Mouse (Mus musculus): ENCODE measurements around the gene Gsta2. TPM values are rescaled to one million over a fixed set of nuclear protein-coding genes. Genes with fewer than 3 reads are reported as not detected.
"Not testable (repeated sequence)": the region's sequence is repeated elsewhere in the genome, so short reads cannot be mapped to it uniquely, and the experiment has no call there.

Gsta2 gene
- polyA plus RNA-seq, 1 experiment from 2014 or later = not detected

- Histone ChIP-seq H3K4me2 (peak within 1 kb of the TSS; percentile 68), H3K9me3 (no peaks in the 10 kb centered on the region), H3K36me3 (no peaks in the 10 kb centered on the region), H3K27me3 (peaks cover 16% of the 10 kb centered on the region), H3K4me3 (replicated peaks) (peak within 1 kb of the TSS; percentile 36), H3K27ac (no peak within 1 kb of the TSS), H3K9ac (replicated peaks) (peak within 1 kb of the TSS; percentile 50), H3K4me1 (replicated peaks) (peaks cover 10% of the 10 kb centered on the region)
- ATAC-seq (ENCODE audit: insufficient number of reproducible peaks, insufficient read depth, low FRiP score, low TSS enrichment, low read depth) = peak; percentile 83; the same call in 1 of the 2 replicates
- 5% methylated on average over 23 of the region's 23 CpGs for WGBS
Measured at GRCm38 (mm10) chr9:78378113-78378785, 22.7 kb upstream of the Gsta2 start, which contains the start of gene Ooep. TSS of gene Ooep (minus strand) at chr9:78378725.

GRCm38 (mm10) chr9:78377546-78377945 lies 22.0 kb upstream of the Gsta2 start:
- H3K36me3 ChIP-seq = no peaks in the 10 kb centered on the region
- peaks cover 16% of the 10 kb centered on the region for H3K27me3 ChIP-seq
- 30% methylated on average over 8 of the region's 8 CpGs for WGBS
- ATAC-seq (ENCODE audit: insufficient number of reproducible peaks, insufficient read depth, low FRiP score, low TSS enrichment, low read depth) = no peak
- peaks cover 10% of the 10 kb centered on the region for H3K4me1 ChIP-seq (replicated peaks)
- peak overlapping the region; percentile 50; the same call in 1 of the 2 replicates for H3K9ac ChIP-seq (replicated peaks)
- no peaks in the 10 kb centered on the region for H3K9me3 ChIP-seq
- H3K4me2 ChIP-seq = peak overlapping the region; percentile 68
- H3K27ac ChIP-seq = no peak overlapping the region
- H3K4me3 ChIP-seq (replicated peaks) = peak overlapping the region; percentile 36

DNA sequence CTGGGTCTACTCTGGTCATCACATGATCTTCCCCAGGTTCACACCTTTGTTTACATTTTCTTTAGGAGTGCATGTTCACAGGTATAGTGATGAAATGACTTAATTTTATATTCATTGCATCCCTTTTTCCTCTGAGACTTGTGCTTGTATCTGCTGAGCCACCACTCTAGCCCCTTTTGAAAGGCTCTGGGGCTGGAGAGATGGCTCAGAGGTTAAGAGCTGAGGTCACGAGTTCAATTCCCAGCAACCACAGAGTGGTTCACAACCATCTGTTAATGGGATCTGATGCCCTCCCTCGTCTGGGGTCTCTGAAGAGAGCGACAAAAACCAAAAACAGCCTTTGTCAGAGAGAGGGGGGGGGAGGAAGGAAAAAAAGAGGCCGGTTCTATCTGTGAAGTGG lies 19.9 kb upstream of the Gsta2 start:
- ATAC-seq (ENCODE audit: insufficient number of reproducible peaks, insufficient read depth, low FRiP score, low TSS enrichment, low read depth) = no peak
- Histone ChIP-seq H3K4me2 (no peak overlapping the region), H3K4me1 (replicated peaks) (peaks cover 10% of the 10 kb centered on the region), H3K27ac (no peak overlapping the region), H3K9ac (replicated peaks) (no peak overlapping the region), H3K4me3 (replicated peaks) (no peak overlapping the region), H3K27me3 (peaks cover 16% of the 10 kb centered on the region), H3K36me3 (no peaks in the 10 kb centered on the region), H3K9me3 (no peaks in the 10 kb centered on the region)
- 55% methylated on average over 4 of the region's 4 CpGs for WGBS

DNA sequence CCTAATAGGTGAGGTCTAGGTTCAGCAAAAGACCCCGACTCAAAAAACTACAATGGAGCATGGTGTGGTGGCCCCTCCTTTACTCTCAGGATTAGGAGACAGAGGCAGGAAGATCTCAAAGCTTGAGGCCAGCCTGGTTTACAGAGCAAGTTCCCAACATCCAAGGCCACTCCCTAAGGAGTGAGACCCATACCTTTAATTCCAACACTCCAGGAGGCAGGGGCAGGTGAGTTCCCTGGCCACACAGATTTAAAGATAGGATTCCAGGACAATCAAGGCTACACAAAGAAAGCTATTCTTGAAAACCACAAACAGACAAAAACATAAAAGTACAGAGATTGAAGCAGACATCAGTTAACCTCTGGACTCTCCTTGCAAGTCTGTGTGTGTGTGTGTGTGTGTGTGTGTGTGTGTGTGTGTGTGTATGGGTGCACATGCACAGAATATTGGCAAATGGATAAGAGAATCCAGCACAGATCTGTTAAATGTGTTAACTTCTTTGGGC lies 19.3 kb upstream of the Gsta2 start:
- Histone ChIP-seq H3K4me2 (no peak overlapping the region), H3K36me3 (no peaks in the 10 kb centered on the region), H3K9ac (replicated peaks) (no peak overlapping the region), H3K4me3 (replicated peaks) (no peak overlapping the region), H3K9me3 (no peaks in the 10 kb centered on the region), H3K27me3 (peaks cover 12% of the 10 kb centered on the region), H3K27ac (no peak overlapping the region), H3K4me1 (replicated peaks) (peaks cover 10% of the 10 kb centered on the region)
- ATAC-seq (ENCODE audit: insufficient number of reproducible peaks, insufficient read depth, low FRiP score, low TSS enrichment, low read depth) = no peak
- 76% methylated on average over 1 of the region's 1 CpGs for WGBS

GRCm38 (mm10) chr9:78374397-78374796 lies 18.8 kb upstream of the Gsta2 start:
- WGBS = 45% methylated on average over 5 of the region's 5 CpGs
- no peak for ATAC-seq (ENCODE audit: insufficient number of reproducible peaks, insufficient read depth, low FRiP score, low TSS enrichment, low read depth)
- Histone ChIP-seq H3K4me2 (no peak overlapping the region), H3K9me3 (no peaks in the 10 kb centered on the region), H3K27ac (no peak overlapping the region), H3K27me3 (peaks cover 11% of the 10 kb centered on the region), H3K4me1 (replicated peaks) (peaks cover 10% of the 10 kb centered on the region), H3K36me3 (no peaks in the 10 kb centered on the region), H3K9ac (replicated peaks) (no peak overlapping the region), H3K4me3 (replicated peaks) (no peak overlapping the region)

DNA sequence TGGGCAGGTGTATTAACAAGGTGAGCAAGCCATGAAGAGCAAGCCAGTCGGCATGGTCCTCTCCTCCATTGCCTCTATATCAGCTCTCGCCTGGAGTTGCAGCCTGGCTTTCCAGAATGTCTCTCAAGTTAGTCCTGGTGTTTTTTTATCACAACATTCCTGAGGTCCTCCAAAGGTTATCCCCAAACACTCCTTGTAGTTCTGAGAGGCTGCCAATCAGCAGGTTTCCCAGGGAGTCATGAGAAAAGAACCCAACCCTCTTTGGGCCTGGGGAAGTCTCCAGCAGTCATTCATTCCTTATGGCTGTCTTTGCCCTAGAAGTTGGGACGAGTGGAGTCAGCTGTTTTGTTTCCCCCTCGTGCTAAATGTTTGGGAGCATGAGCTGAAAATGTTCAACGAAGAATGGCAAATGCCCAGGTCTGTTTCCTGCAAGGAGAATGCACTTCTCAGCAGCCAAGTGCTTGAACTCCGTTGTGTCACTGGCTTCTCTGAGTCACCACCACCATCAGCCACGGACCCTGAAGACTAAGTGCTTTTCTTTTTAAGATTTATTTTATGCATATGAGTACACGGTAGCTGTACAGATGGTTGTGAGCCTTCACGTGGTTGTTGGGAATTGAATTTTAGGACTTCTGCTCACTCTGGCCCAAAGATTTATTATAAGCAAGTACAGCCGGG lies 17.4 kb upstream of the Gsta2 start:
- no peak for ATAC-seq (ENCODE audit: insufficient number of reproducible peaks, insufficient read depth, low FRiP score, low TSS enrichment, low read depth)
- H3K4me1 ChIP-seq (replicated peaks) = peaks cover 2% of the 10 kb centered on the region
- 82% methylated on average over 10 of the region's 10 CpGs for WGBS

GRCm38 (mm10) chr9:78371441-78371840 lies 15.9 kb upstream of the Gsta2 start:
- Histone ChIP-seq H3K9ac (replicated peaks) (no peak overlapping the region), H3K4me3 (replicated peaks) (no peak overlapping the region), H3K9me3 (no peaks in the 10 kb centered on the region), H3K27ac (no peak overlapping the region), H3K4me2 (no peak overlapping the region), H3K4me1 (replicated peaks) (no peaks in the 10 kb centered on the region), H3K27me3 (no peaks in the 10 kb centered on the region), H3K36me3 (no peaks in the 10 kb centered on the region)
- no peak for ATAC-seq (ENCODE audit: insufficient number of reproducible peaks, insufficient read depth, low FRiP score, low TSS enrichment, low read depth)
- WGBS = 93% methylated on average over 3 of the region's 3 CpGs

More for the DNA sequence above, 17.4 kb upstream of the Gsta2 start:
- Histone ChIP-seq H3K4me3 (replicated peaks) (no peak overlapping the region), H3K9me3 (no peaks in the 10 kb centered on the region), H3K27ac (no peak overlapping the region), H3K9ac (replicated peaks) (no peak overlapping the region), H3K4me2 (no peak overlapping the region), H3K36me3 (no peaks in the 10 kb centered on the region), H3K27me3 (peaks cover 4% of the 10 kb centered on the region; the same call in 1 of the 2 replicates)

DNA sequence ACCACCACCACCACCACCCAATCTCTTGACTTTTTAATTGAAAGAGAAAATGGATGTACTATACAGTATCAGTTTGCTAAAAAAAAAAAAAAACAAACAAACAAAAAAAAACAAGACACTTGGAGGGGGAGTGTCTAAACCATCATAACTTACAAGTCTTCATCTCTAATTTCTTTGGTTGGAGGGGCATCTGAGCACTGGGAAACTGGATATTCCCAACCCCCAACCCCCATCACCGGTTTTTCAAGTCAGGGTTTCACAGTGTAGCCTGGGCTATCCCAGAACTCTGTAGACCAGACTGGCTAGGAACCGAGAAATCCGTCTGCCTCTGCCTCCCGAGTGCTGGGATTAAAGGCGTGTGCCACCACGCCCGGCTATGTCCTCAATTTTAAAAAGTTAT lies 14.2 kb upstream of the Gsta2 start:
- WGBS = 85% methylated on average over 7 of the region's 7 CpGs
- no peak for ATAC-seq (ENCODE audit: insufficient number of reproducible peaks, insufficient read depth, low FRiP score, low TSS enrichment, low read depth)
- Histone ChIP-seq H3K4me3 (replicated peaks) (no peak overlapping the region), H3K9ac (replicated peaks) (no peak overlapping the region), H3K9me3 (no peaks in the 10 kb centered on the region), H3K27ac (no peak overlapping the region), H3K36me3 (no peaks in the 10 kb centered on the region), H3K4me1 (replicated peaks) (no peaks in the 10 kb centered on the region), H3K27me3 (no peaks in the 10 kb centered on the region), H3K4me2 (no peak overlapping the region)

DNA sequence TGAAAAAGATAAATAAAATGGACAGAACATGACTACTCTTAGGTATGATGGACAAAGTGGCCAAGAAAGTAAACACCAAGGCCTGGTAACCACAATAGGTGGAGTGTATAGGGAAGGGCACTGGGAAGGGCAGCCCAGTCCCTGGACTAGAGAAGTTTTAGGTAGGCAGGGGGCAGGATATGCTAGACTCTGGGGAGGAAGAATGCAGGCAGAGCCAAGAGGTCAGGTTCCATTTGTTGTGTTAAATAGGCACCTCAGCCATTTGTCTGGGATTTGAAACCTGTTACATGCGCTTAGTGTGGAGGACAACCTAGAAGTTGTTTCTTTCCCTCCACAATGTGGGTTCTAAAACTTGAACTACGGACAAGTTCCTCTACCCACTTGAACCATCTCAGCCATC lies 13.8 kb upstream of the Gsta2 start:
- ATAC-seq (ENCODE audit: insufficient number of reproducible peaks, insufficient read depth, low FRiP score, low TSS enrichment, low read depth) = no peak

GRCm38 (mm10) chr9:78368671-78369293 lies 13.2 kb upstream of the Gsta2 start:
- H3K4me3 ChIP-seq (replicated peaks) = no peak overlapping the region
- H3K27ac ChIP-seq = no peak overlapping the region
- no peak overlapping the region for H3K4me2 ChIP-seq
- 66% methylated on average over 3 of the region's 3 CpGs for WGBS
- no peaks in the 10 kb centered on the region for H3K4me1 ChIP-seq (replicated peaks)
- H3K9ac ChIP-seq (replicated peaks) = no peak overlapping the region
- no peaks in the 10 kb centered on the region for H3K27me3 ChIP-seq
- no peaks in the 10 kb centered on the region for H3K36me3 ChIP-seq
- H3K9me3 ChIP-seq = no peaks in the 10 kb centered on the region
- no peak for ATAC-seq (ENCODE audit: insufficient number of reproducible peaks, insufficient read depth, low FRiP score, low TSS enrichment, low read depth)

More for the DNA sequence above, 13.8 kb upstream of the Gsta2 start:
- no peak overlapping the region for H3K4me2 ChIP-seq
- H3K27me3 ChIP-seq = no peaks in the 10 kb centered on the region
- no peak overlapping the region for H3K4me3 ChIP-seq (replicated peaks)
- no peak overlapping the region for H3K9ac ChIP-seq (replicated peaks)
- 83% methylated on average over 2 of the region's 2 CpGs for WGBS
- no peaks in the 10 kb centered on the region for H3K9me3 ChIP-seq
- H3K4me1 ChIP-seq (replicated peaks) = no peaks in the 10 kb centered on the region
- H3K36me3 ChIP-seq = no peaks in the 10 kb centered on the region
- H3K27ac ChIP-seq = no peak overlapping the region

DNA sequence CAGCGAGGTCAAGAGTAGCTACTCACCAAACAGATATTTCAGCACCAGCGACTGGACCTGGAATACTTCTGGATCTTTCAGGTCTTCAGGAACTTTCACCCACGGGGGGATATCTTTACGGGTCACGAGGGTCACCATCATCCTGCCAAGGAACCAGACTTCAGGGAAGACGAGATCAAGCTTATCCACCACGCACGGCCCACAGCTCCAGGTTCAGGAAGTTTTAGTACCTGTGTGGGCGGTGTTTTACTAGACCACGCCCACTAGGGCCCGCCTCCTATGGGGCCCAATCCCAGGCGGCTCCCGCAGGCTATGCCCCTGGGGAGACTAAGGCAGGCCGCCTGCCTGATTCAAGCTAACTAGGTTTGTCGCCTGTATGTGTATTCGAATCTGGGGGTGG lies 12.4 kb upstream of the Gsta2 start, which contains the start of gene Dppa5a:
Dppa5a (minus strand) TSS at position 219 of the 400 bp plus-strand sequence.
- not testable (repeated sequence) for H3K9ac ChIP-seq (replicated peaks); H3K27ac ChIP-seq; ATAC-seq (ENCODE audit: insufficient number of reproducible peaks, insufficient read depth, low FRiP score, low TSS enrichment, low read depth); H3K4me3 ChIP-seq (replicated peaks); H3K4me1 ChIP-seq (replicated peaks); H3K9me3 ChIP-seq; H3K4me2 ChIP-seq; H3K27me3 ChIP-seq; H3K36me3 ChIP-seq
- WGBS = 90% methylated on average over 16 of the region's 16 CpGs

Measured in limb, embryonic 12.5 days (tissue).